Mouse (Mus musculus): ENCODE data around the gene Otulinl. TPM values are rescaled to one million over a fixed set of nuclear protein-coding genes. Genes with fewer than 3 reads are reported as not detected.
"Not testable (repeated sequence)": the region's sequence is repeated elsewhere in the genome, so short reads cannot be mapped to it uniquely, and the experiment has no call there.

Otulinl gene
- 10 to 100 TPM; 27.6 to 31.8 TPM for total RNA-seq (2021)
- long read RNA-seq, experiment 1, transcript Otulinl-202 (8 exons, 2,950 nt): major isoform, 25 of 35 reads
- long read RNA-seq, experiment 1, partial matches to known transcripts: 0 of 35 reads
- long read RNA-seq, experiment 1, other reads (novel, unspliced or antisense): 7 of 35 reads
- long read RNA-seq, experiment 2, transcript Otulinl-202 (8 exons, 2,950 nt): major isoform, 32 of 41 reads
- long read RNA-seq, experiment 2, partial matches to known transcripts: 0 of 41 reads
- long read RNA-seq, experiment 2, other reads (novel, unspliced or antisense): 5 of 41 reads

DNA sequence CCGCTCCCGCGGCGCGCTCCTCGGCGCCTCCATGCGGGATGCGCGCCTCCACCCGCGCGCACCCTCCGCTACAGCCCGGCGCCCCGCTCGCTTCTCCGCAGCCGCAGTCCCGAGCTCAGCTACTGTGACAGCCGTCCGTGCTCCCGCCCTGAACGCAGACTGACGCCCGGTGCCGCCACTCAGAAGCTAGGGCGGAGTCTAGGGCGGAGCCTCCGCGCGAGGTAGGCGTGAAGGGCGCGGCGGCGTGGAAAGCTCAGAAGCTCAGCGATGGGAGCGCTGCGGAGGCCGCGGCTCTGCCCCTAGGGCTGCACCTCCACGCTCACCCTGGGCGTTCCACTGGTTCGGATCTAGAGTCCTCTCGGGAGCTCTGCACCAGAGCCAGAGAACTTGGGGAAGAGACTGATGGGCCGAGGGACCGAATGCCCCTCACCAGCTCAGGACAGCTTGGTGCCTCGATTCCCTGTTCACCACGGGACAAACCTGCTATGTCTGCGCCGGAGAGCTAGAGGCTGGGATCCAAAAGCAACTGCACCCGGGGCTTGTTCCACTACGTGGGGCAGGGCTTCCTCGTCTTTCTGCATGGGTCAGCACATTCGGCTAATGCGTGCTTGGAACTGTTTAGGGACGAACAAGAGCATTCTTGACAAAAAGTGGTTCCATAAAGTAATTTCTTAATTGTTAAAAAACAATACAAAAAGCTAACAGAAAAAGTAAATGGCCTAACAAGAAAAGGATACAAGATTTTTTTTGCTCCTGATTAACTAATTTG is at the start of gene Otulinl:
Gene Otulinl, minus strand, starts transcription at position 161 of the 769 bp plus-strand sequence.
- peak within 1 kb of the TSS; percentile 91 for H3K4me3 ChIP-seq
- TF ChIP-seq CTCF (conservative IDR thresholded peaks at IDR 0.05): no peak
- peak; percentile 95 for DNase-seq (ENCODE audit: low spot score in 2 of 2)
- peak within 1 kb of the TSS; percentile 96 for H3K27ac ChIP-seq

DNA sequence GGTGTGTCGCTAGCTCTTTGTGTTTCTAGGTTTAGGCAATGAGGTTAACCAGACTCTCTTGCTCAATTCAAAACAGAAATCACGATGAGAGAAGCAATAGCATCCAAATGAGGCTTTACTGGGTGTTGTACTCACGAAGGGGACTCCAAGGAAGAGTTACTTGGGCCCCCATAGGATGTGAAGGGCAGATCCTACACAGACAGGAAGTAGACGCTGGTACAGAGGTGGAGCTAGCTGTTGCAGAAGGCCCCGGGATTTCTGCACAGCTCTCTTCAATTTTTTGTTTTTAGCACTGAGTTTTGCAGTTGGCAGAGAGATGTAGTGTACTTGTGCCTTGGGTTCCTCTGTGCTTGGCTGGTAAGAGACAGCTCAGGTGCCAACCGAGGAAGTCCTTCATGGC is 44.8 kb upstream of the Otulinl start:
- no peak for TF ChIP-seq CTCF (conservative IDR thresholded peaks at IDR 0.05)
- DNase-seq (ENCODE audit: low spot score in 2 of 2): no peak
- H3K4me3 ChIP-seq: no peak overlapping the region
- H3K27ac ChIP-seq: peak overlapping the region; percentile 28

DNA sequence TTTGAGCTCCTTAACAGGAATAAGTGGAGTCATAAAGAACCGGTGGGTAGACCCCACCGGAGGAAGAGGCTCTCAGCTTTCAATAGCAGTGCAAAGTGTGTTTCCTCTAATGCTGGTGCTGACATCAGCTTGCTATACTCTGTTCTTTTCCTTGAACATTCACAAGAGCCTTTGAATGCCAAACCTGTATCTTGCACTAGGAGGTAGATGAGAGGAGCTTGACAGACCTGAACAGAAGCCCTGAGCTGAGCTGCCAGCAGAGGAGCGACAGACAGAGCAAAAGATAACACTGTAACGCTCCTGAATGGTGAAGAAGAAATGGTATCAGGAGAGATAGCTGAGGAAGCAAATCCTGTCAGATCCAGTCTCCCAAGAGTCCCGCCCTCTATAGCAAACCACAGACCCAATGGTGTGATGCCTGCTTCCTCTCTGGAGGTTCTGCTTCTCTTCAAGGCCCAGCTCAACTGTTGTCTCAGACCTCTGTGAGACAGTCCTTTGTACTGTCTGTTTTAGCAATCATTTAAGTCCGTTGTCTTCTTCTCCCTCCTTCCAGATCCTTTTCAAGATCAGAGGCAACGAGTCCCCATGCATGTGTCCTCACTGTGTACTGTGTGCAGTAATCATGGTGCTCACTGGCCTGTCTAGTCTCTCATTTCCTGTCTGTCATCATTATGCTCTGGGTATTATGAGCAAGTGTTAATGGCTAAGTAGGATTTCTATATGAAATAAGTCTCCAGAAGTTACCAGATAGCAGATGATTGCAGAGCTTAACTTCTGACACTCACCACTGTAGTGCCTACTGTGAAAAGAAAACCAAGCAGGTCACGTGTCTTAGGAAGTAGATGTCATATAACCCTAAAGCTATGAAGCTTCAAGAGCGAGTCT is 43.7 kb upstream of the Otulinl start:
- TF ChIP-seq CTCF (conservative IDR thresholded peaks at IDR 0.05): no peak

DNA sequence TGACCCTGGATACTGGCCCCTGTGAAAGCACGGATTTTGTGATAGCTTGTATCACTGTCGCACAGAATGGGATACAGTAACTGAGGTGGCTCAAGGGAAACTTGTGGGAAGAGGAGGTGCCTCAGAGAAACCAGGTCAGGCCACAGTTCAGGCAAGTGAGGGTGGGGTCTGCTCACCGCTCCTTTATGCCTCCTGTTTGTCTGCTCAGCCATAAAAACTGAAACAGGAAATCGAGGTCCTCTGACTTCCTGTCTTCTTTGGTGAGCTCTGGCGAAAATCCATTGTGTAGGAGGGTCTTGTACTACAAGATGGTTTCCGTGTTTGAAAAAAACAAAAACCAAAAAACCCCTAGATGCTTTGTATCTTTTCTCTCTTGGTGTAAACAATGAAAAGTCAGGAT is 42.9 kb upstream of the Otulinl start:
- H3K4me3 ChIP-seq: no peak overlapping the region
- no peak for DNase-seq (ENCODE audit: low spot score in 2 of 2)
- peak overlapping the region; percentile 21; the same call in 1 of the 2 replicates for H3K27ac ChIP-seq
- TF ChIP-seq CTCF (conservative IDR thresholded peaks at IDR 0.05): no peak

More for the DNA sequence above, 43.7 kb upstream of the Otulinl start:
- H3K27ac ChIP-seq: peak overlapping the region; percentile 28; the same call in 1 of the 2 replicates
- no peak overlapping the region for H3K4me3 ChIP-seq
- DNase-seq (ENCODE audit: low spot score in 2 of 2): no peak

DNA sequence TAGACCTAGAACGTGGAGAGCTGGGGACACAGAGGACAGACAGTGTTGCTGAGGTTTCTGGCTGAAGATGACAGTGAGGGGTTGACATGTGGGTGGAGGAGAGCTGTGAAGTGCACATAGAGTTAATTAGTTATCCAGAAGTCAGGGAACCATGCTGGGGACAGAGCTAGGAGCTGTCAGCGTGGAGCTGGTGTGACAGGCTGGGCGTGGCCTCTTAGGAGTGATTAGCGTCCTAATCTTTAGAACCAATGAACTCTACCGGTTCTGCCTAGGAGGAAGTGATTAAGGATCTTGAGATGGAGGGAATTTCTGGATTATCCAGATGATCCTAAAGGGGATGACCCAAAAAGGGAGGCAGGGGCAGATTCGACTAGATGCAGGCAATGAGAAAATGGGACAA is 42.4 kb upstream of the Otulinl start:
- no peak for DNase-seq (ENCODE audit: low spot score in 2 of 2)
- Histone ChIP-seq H3K4me3 (no peak overlapping the region), H3K27ac (no peak overlapping the region)
- no peak for TF ChIP-seq CTCF (conservative IDR thresholded peaks at IDR 0.05)

DNA sequence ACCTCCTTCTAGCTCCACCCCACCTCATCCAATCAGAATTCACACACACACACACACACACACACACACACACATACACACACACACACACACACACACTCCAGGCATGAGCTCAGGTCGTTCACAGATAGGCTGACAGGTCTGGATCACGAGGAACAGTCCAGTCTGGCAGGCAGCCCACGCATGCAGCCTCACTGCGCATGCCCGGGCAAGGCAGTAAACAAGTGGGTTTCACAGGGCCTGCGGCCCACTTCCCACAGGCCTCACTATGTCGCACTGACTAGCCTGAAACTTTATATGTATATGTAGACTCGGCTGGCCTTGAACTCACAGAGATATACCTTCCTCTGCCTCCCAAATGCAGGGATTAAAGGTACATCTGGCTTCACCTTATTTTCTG is 38.9 kb upstream of the Otulinl start:
- H3K27ac ChIP-seq; H3K4me3 ChIP-seq; DNase-seq (ENCODE audit: low spot score in 2 of 2): not testable (repeated sequence)

DNA sequence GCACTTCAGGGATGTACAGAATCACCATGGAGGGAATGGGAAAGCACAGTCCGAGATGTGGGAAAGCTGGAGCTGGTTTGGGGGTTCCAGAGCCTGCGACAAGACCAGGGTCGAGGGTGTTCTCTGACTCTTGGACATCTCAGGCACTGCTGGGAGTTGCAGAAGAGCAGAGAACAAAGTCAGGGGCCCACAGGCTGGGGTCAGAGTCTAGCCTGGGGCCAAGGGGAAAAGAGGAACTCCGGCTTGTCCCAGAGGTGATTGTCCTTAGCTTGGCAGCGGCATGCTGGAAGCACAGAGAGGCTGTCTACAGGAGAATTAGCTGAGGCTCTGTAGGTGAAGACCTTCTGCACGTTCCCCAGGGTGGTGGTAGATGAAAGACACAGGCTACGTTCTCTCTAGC is 37.3 kb upstream of the Otulinl start:
- Histone ChIP-seq H3K4me3 (no peak overlapping the region), H3K27ac (no peak overlapping the region)
- TF ChIP-seq CTCF (conservative IDR thresholded peaks at IDR 0.05): no peak
- no peak for DNase-seq (ENCODE audit: low spot score in 2 of 2)

DNA sequence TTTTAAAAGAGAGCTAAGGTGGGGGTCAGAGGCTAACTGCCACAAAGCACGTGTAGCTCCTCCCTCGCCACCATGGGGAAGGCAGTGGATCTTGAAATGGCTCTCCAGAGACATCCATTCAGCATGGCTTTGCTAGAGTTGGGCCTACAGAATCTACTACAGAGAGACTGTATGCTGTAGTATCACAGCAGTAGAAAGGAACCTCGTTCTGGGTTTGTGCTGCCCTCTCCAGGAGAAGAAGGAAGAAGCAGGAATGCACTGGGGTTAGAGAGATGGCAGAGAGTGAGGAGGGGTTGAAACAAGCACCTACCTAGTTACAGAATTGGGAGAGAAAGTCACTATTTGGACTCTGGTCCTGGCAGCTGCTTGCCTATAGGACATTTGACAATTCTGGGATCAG is 34.0 kb upstream of the Otulinl start:
- Histone ChIP-seq H3K27ac (no peak overlapping the region), H3K4me3 (no peak overlapping the region)
- DNase-seq (ENCODE audit: low spot score in 2 of 2): peak; percentile 65 to 67
- peak; percentile 84 for TF ChIP-seq CTCF (conservative IDR thresholded peaks at IDR 0.05)

DNA sequence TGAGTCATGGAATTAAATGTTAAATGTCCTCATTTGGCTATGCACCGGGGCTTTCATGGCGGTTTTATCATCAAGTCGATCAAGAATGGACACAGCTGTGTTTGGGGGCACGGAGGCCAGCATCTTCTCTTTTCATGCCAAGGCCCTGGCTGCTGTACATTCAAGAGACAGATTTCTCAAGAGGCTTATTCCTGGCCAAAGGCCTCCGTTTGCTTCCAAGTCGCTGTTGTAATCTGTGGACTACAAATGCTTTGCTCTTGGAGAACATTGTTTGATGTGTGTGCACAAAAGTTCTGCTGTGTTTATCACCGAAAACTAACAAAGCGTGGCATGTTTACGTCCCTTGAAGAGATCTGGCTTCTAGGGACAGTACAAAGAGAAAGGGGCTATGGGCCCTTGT is 29.3 kb upstream of the Otulinl start:
- no peak overlapping the region for H3K4me3 ChIP-seq
- TF ChIP-seq CTCF (conservative IDR thresholded peaks at IDR 0.05): no peak
- H3K27ac ChIP-seq: no peak overlapping the region
- no peak for DNase-seq (ENCODE audit: low spot score in 2 of 2)

DNA sequence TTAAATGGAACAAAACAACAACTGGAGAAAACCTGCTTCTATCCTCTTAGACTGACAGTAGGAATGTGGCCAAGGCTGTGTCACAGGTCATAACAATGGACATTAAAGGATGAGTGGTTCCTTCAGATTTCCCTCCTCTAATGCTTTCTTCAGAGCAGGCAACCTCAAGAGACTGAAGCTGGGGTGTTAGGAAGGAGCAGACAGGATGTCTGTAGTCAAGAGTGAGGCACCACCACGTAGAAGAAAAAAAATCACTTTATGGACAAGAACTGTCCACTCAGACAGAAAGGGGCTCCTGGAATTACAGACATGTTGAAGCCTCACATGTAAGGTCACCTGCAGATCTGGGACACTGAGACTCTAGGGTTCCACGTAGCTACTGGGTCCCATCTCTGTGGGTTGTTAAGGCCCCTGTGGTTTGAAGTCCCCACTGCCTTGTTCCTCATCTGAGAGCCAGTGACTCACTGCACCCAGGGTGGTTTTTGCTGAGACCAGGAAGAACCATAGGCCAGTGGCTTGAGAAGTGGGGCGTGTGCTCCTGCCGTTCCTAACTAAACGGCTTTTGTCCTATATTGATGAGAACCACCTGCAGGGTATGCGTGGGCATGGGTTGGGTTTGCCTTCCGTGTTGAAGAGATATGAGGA is 27.7 kb upstream of the Otulinl start:
- DNase-seq (ENCODE audit: low spot score in 2 of 2): no peak
- TF ChIP-seq CTCF (conservative IDR thresholded peaks at IDR 0.05): no peak
- Histone ChIP-seq H3K27ac (no peak overlapping the region; the same call in 1 of the 2 replicates), H3K4me3 (no peak overlapping the region)

DNA sequence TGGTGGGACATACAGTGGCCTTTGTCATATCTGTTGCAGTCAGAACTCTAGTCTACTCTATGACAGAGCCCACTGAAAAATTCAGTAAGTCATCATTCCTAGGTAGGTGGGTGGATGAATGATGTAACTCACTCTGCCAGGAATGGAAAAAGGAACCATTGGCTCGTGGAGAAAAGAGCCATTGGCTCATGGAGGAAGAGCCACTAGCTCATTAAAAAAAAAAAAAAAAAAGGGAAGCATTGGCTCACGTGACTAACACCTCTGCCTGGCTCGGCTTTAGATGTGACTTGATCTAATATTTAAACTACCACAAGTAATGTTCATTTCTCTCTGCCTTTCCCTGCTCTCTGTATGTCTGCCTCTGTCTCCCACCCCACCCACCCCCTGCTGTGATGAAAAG is 27.1 kb upstream of the Otulinl start:
- DNase-seq (ENCODE audit: low spot score in 2 of 2): no peak
- no peak for TF ChIP-seq CTCF (conservative IDR thresholded peaks at IDR 0.05)
- Histone ChIP-seq H3K27ac (no peak overlapping the region), H3K4me3 (no peak overlapping the region)

DNA sequence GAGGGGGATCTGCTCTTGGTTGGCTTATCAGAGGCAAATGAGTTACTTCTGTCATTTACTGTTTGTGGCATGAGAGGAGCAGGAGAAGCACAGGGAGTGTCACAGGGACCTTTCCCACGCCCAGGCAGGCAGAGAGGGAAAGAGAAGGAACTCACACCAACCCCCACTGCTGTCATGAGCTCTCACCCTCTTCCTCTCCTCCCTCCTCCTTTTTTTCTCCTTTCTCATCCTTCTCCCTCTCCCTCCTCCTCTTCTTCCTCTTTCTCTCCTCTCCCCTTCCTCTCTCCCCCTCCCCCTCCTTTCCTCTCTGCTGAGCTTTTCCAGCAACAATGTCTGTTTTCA is 21.6 kb upstream of the Otulinl start:
- no peak for TF ChIP-seq CTCF (conservative IDR thresholded peaks at IDR 0.05)
- Histone ChIP-seq H3K27ac (peak overlapping the region; percentile 12; the same call in 1 of the 2 replicates), H3K4me3 (no peak overlapping the region)
- no peak for DNase-seq (ENCODE audit: low spot score in 2 of 2)
